Mouse (Mus musculus) gastrocnemius, adult 2 months (tissue): ENCODE data around the gene Elovl5. TPM values are rescaled to one million over a fixed set of nuclear protein-coding genes. Genes with fewer than 3 reads are reported as not detected.

ENCODE experiments used
- DNase-seq: peaks from one replicate; pipeline ENCODE4 v3.0.0; 2022
- H3K27ac ChIP-seq: fragments of 200-600 bp; 2 replicates; pipeline ENCODE4 v1.8.1; 2022; ENCODE audit warnings: mild to moderate bottlenecking
- H3K4me3 ChIP-seq: fragments of 200-600 bp; 2 replicates; pipeline ENCODE4 v1.8.1; 2022; ENCODE audit warnings: mild to moderate bottlenecking, moderate library complexity
- CTCF ChIP-seq: fragments of 200-600 bp; IDR thresholded peaks from 2 replicates; pipeline ENCODE4 v1.8.1; 2022; ENCODE audit warnings: antibody characterized with exemption, mild to moderate bottlenecking, moderate library complexity
- intact Hi-C: fragments of 180-260 bp; cut with DNase I; formaldehyde crosslinking; loops from one replicate; pipeline ENCODE4 v1.15.1; 2025
- total RNA-seq, 2 experiments: library from RNA; stranded (reverse); gene quantifications; 2 replicates each; pipeline ENCODE4 v1.2.3; 2021

The Elovl5 gene
- total RNA-seq, 2 experiments from 2014 or later, result 8.7 to 14.3 TPM

DNA sequence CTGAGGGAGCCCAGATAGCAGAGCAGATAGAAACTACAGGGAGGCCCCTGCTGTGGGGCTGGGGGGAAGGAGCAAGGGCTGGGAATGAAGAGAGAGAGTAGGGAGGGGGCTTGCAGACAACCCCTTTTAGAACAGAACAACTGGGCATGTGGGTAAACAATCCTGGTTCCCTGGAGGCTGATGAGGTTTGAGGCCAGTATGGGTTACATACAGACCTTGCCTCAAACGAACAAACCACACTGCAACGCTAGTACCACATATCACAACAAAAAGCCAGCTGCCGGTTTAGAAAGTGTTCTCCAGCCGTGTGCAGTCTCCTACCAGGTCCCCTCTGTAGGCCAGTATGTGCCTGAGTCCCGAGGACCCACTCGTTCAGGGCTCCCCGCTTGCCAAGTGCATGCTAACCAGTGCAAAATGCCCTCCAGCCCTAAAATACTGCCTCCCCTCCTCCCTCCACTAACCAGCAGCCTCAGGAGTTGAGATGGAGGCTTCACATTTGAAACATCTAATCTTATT is 32.6 kb downstream of the Elovl5 start:
- TF ChIP-seq CTCF, result no peak
- Histone ChIP-seq H3K4me3 (no peak overlapping the region), H3K27ac (no peak overlapping the region)
- DNase-seq, result no peak
- intact Hi-C loops, result no loop called here

- no peak for DNase-seq
- Histone ChIP-seq H3K27ac (no peak overlapping the region), H3K4me3 (no peak overlapping the region)
- TF ChIP-seq CTCF, result no peak
- intact Hi-C loops, result no loop called here
These were observed 33.8 kb downstream of the Elovl5 start for GRCm38 (mm10) chr9:77950841-77951475.

- Histone ChIP-seq H3K4me3 (no peak overlapping the region), H3K27ac (no peak overlapping the region)
- TF ChIP-seq CTCF, result no peak
- intact Hi-C loops, result no loop called here
- no peak for DNase-seq
These were observed 34.8 kb downstream of the Elovl5 start for GRCm38 (mm10) chr9:77951971-77952370.

GRCm38 (mm10) chr9:77953053-77953452 is 35.9 kb downstream of the Elovl5 start:
- Histone ChIP-seq H3K4me3 (no peak overlapping the region), H3K27ac (peak overlapping the region; percentile 20; the same call in 1 of the 2 replicates)
- intact Hi-C loops, result no loop called here
- DNase-seq, result peak; percentile 36
- no peak for TF ChIP-seq CTCF

DNA sequence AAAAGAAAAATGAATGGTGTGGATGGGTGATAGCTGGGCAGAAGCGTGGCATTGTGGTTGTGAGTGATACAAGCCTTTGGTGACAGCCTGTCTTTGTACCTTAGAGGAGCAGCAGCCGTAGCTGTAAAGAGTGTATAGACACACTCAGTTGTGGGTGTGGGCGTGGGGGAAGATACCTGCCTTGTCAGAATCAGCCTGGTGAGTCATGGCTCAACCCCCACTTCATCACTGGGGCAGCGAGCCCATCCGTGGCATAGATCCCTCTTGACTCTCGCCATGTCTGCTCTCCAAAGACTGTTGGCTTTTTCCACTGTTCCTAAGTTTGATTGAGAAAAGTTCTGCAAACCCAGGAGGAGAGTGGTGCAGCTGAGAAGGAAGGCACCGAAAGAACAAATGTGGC is 37.3 kb downstream of the Elovl5 start:
- no peak for TF ChIP-seq CTCF
- DNase-seq, result no peak
- Histone ChIP-seq H3K4me3 (no peak overlapping the region), H3K27ac (peak overlapping the region; percentile 56)
- intact Hi-C loops, result no loop called here

GRCm38 (mm10) chr9:77954981-77955380 is 37.8 kb downstream of the Elovl5 start:
- intact Hi-C loops, result no loop called here
- no peak for TF ChIP-seq CTCF

GRCm38 (mm10) chr9:77955511-77955910 is 38.3 kb downstream of the Elovl5 start:
- no peak for TF ChIP-seq CTCF
- intact Hi-C loops, result no loop called here
- DNase-seq, result peak; percentile 32
- no peak overlapping the region for H3K4me3 ChIP-seq
- peak overlapping the region; percentile 56; the same call in 1 of the 2 replicates for H3K27ac ChIP-seq

More at GRCm38 (mm10) chr9:77954981-77955380, 37.8 kb downstream of the Elovl5 start:
- peak overlapping the region; percentile 56 for H3K27ac ChIP-seq
- DNase-seq, result no peak
- no peak overlapping the region for H3K4me3 ChIP-seq

- no peak overlapping the region for H3K27ac ChIP-seq
- no peak overlapping the region for H3K4me3 ChIP-seq
- no peak for DNase-seq
- no peak for TF ChIP-seq CTCF
- intact Hi-C loops, result no loop called here
These were observed 38.8 kb downstream of the Elovl5 start for GRCm38 (mm10) chr9:77955964-77956363.

DNA sequence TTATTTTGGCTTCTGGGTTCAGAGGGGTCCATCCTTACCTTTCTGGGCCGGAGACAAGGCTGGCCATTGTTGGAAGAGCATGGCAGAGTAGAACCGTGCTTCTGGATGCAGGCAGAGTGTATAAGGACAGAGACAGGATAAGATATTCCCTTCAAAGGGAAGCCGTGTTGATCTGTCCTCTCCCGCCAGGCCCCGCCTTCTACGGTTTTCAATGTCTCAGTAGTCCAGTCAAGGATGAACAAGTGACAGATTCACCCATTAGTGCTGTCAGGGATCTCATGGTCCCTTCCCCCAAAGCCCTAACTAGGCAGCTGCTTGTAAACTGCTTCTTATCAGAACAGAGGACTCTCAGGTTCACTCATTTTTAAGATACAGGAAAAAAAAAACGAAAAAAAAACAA is 41.2 kb downstream of the Elovl5 start:
- intact Hi-C loops, result no loop called here
- H3K4me3 ChIP-seq, result no peak overlapping the region
- no peak for TF ChIP-seq CTCF
- H3K27ac ChIP-seq, result no peak overlapping the region
- no peak for DNase-seq

DNA sequence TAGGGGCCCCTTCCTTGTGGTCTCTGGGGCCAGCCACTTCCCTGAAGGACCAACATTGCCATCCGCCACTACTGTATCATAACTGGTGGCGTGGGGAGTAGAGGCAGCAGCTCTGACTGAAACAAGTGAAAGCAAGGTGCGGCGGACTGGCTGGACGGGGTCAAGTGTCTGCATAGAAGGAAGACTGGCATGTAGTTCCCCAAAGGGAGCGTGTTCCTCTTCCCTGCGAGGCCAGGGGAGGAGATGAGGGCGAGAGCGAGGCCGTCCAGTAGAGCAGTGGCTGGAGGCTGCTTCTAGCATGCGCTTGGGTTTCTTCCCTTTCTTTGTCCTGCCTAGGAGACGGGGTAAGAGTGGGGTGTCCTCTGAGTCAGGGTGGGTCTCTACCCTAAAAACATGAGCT is 42.6 kb downstream of the Elovl5 start:
- intact Hi-C loops, result no loop called here

DNA sequence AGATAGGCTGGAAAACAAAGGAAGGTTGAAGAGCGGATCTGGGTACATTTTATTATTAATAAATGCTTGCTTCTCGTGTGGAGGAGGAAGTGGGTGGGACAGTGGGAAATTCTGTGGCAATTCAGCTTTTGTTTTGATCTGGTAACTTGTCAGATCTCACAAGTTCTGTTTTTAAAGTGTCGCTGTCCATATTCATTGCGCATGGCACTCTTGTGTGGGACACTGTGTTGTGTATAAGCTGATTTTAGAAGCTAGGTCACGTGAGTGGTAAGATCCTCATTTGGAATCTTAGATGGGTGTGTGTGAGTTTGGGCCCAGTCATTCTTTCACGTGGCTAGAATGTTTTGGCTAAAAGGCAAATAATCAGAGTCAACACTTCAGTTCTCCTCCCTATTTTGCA is 44.2 kb downstream of the Elovl5 start:
- no peak for DNase-seq
- TF ChIP-seq CTCF, result no peak
- intact Hi-C loops, result no loop called here
- Histone ChIP-seq H3K27ac (peak overlapping the region; percentile 48; the same call in 1 of the 2 replicates), H3K4me3 (no peak overlapping the region)

More for the DNA sequence above, 42.6 kb downstream of the Elovl5 start:
- Histone ChIP-seq H3K4me3 (no peak overlapping the region), H3K27ac (no peak overlapping the region)
- DNase-seq, result no peak
- no peak for TF ChIP-seq CTCF

DNA sequence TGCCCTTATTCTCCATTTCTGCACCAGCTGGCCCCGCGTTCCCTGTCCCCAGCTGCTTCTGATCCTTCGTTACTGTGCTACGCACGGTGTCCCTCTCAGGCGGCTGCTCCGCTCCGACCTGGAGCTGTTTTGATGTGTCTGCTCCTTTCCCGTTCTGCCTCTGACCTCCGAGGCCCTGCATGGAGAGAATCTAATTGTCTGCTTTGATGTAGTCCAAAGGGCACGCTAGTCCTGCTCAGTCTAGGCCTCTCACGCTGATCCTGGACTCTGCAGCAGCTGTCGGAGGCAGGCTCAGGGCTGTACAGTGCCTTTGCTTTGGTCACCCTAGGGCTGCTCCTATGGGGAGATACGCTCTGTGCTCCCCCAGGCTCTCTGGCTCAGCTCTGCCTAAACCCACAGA is 46.9 kb downstream of the Elovl5 start:
- H3K27ac ChIP-seq, result no peak overlapping the region
- no peak overlapping the region for H3K4me3 ChIP-seq
- TF ChIP-seq CTCF, result no peak
- DNase-seq, result no peak
- intact Hi-C loops, result no loop called here

DNA sequence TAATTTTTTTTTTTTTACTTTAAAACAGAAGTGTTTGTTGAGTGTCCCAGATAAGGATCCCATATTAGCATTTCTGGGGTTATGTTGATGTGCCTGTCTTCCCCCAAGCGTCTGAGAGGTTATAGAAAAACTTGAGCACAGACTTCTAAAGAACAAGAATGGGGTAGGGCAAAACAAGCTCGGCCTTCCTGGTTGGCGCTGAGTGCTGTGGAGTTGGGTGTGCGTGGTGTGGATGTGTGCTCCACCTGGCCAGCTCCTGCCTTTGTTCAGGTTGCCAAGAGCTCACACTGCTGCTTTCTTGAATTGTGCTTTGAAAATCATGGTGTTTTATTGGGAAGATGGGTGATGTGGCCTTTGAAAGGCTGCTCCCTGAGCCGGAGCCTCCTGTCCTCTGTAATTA is 48.1 kb downstream of the Elovl5 start:
- no peak for DNase-seq
- Histone ChIP-seq H3K4me3 (no peak overlapping the region), H3K27ac (peak overlapping the region; percentile 24)
- intact Hi-C loops, result no loop called here
- no peak for TF ChIP-seq CTCF
